Mouse (Mus musculus): ENCODE results near the gene Mtfr2. TPM values are rescaled to one million over a fixed set of nuclear protein-coding genes. Genes with fewer than 3 reads are reported as not detected.

Gene Mtfr2
- 3.1 and 4.2 TPM in 2 replicates for polyA plus RNA-seq (2012; rRNA removed)

GRCm38 (mm10) chr10:20347285-20348214 is at the start of gene Mtfr2:
Gene Mtfr2, plus strand, starts transcription at chr10:20347770.
- TF ChIP-seq POLR2A (IDR thresholded peaks at IDR 0.05; ENCODE audit: borderline replicate concordance, extremely low read depth, insufficient read depth, insufficient read length, poor library complexity, severe bottlenecking) (no peak), CTCF (IDR thresholded peaks at IDR 0.05; ENCODE audit: borderline replicate concordance, extremely low read depth, insufficient read depth, insufficient read length) (no peak)
- peak; percentile 97 for DNase-seq (ENCODE audit: low read depth)

DNA sequence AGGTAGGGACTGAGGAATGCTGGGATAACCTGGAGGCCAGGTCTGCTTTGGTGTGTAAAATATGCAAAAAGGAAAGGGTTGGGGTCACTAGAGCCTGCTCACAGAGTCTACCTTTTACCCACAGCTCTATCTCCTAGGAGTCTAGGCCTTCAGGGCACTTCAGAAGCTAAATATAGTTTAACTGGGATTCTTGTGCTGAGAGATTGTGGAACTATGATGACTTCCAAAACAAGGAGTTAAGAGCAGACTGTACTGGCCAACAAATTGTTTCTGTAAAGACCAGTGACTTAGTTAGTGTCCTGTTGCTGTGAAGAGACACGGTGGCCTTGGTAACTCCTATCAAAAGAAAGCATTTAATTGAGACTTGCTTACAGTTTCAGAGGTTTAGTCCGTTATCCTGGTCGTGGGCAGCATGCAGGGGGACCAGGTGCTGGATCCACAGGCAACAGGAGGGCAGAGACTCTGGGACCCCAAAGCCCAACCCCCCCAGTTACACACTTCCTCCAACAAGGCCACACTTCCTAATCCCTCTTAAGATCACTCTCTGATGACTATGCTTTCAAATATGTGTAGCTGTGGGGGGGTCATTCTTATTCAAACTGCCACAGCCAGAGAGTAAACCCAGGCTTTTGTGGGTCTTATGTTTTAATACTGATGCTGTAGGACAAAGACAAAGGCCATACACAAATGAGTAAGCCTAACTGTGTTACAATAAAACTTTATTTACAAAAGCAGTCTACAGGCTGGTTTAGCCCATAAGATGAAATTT is 49.2 kb upstream of the Mtfr2 start:
- DNase-seq (ENCODE audit: low read depth), result no peak
- no peak for TF ChIP-seq CTCF (IDR thresholded peaks at IDR 0.05; ENCODE audit: borderline replicate concordance, extremely low read depth, insufficient read depth, insufficient read length)
- no peak for TF ChIP-seq POLR2A (IDR thresholded peaks at IDR 0.05; ENCODE audit: borderline replicate concordance, extremely low read depth, insufficient read depth, insufficient read length, poor library complexity, severe bottlenecking)

GRCm38 (mm10) chr10:20299114-20299513 is 48.5 kb upstream of the Mtfr2 start:
- no peak for DNase-seq (ENCODE audit: low read depth)
- no peak for TF ChIP-seq POLR2A (IDR thresholded peaks at IDR 0.05; ENCODE audit: borderline replicate concordance, extremely low read depth, insufficient read depth, insufficient read length, poor library complexity, severe bottlenecking)
- TF ChIP-seq CTCF (IDR thresholded peaks at IDR 0.05; ENCODE audit: borderline replicate concordance, extremely low read depth, insufficient read depth, insufficient read length), result no peak

DNA sequence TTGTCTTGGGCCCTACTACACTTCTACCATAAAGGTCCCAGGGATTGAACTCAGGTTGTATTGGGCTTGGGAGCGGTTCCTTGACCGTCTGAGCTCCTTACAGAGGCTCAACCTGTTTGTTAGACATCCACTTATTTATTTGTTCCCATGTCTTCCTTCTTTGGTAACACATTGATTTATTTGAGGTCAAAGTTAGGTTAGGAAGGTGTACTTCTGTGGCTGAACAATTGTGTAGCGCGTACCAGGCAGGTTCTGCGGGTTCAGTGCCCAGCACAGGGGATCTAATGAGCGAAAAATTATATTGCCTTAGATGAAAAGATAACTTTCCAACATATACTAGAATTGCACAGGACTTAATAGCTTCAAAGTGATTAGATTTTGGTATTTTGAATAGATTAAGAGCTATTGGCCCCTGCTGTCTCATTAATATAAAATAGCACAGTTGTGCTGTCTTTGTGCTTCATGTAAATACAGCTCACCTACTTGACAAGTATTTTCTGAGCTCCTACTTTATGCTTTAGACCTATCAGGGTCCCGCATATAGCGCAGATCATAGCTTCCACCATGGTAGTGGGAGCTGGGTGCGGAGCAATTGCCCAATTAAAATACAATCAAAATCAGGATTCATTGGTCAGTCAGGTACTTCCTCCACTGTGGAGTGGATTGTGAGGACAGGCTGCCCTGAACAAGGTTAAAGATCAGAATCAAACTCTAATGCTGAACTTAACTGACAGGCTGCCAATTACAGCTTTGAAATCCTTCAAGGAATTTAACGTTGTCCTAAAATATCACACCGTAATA is 36.4 kb upstream of the Mtfr2 start:
- peak; percentile 3 for DNase-seq (ENCODE audit: low read depth)
- TF ChIP-seq CTCF (IDR thresholded peaks at IDR 0.05; ENCODE audit: borderline replicate concordance, extremely low read depth, insufficient read depth, insufficient read length) (no peak), POLR2A (IDR thresholded peaks at IDR 0.05; ENCODE audit: borderline replicate concordance, extremely low read depth, insufficient read depth, insufficient read length, poor library complexity, severe bottlenecking) (no peak)

GRCm38 (mm10) chr10:20311918-20312735 is 35.4 kb upstream of the Mtfr2 start, which contains the start of gene Bclaf1:
Gene Bclaf1, plus strand, starts transcription at chr10:20312469.
- peak; percentile 100 for DNase-seq (ENCODE audit: low read depth)
- TF ChIP-seq CTCF (IDR thresholded peaks at IDR 0.05; ENCODE audit: borderline replicate concordance, extremely low read depth, insufficient read depth, insufficient read length), result no peak
- peak; percentile 69; the same call in 1 of the 2 replicates for TF ChIP-seq POLR2A (IDR thresholded peaks at IDR 0.05; ENCODE audit: borderline replicate concordance, extremely low read depth, insufficient read depth, insufficient read length, poor library complexity, severe bottlenecking)

DNA sequence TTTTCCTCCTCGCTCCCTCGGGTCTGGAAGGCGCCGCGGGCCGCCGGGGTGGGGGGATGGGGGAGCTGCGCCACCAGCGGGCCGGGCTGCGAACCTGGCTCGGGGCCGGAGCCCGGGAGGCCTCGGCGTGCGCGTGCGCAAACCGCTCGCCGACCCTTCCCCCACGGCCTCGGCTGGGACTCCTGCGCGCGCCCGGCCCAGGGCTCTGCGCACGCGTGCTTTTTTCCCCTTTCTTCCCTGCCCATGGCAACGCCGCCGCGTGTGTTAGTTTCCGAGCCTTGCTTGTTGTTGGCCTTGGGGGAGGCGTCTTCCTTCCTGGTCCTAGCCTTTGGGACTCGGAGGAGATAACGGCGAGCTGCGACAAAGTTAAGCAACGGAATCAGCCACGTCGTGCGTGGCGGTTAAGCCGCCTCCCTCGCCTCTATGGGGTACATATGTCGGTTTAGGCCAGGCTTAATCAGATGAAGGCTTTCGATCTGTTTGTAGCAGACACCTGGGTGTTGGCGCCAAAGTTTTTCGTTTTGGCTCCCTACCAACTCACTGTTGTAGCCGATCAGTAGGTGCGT is 34.8 kb upstream of the Mtfr2 start:
- DNase-seq (ENCODE audit: low read depth), result peak; percentile 95
- no peak; the same call in 1 of the 2 replicates for TF ChIP-seq POLR2A (IDR thresholded peaks at IDR 0.05; ENCODE audit: borderline replicate concordance, extremely low read depth, insufficient read depth, insufficient read length, poor library complexity, severe bottlenecking)
- TF ChIP-seq CTCF (IDR thresholded peaks at IDR 0.05; ENCODE audit: borderline replicate concordance, extremely low read depth, insufficient read depth, insufficient read length), result no peak

- TF ChIP-seq POLR2A (IDR thresholded peaks at IDR 0.05; ENCODE audit: borderline replicate concordance, extremely low read depth, insufficient read depth, insufficient read length, poor library complexity, severe bottlenecking) (no peak), CTCF (IDR thresholded peaks at IDR 0.05; ENCODE audit: borderline replicate concordance, extremely low read depth, insufficient read depth, insufficient read length) (no peak)
- DNase-seq (ENCODE audit: low read depth), result no peak
Observed at GRCm38 (mm10) chr10:20313447-20313846, 34.1 kb upstream of the Mtfr2 start.

- DNase-seq (ENCODE audit: low read depth), result no peak
- TF ChIP-seq POLR2A (IDR thresholded peaks at IDR 0.05; ENCODE audit: borderline replicate concordance, extremely low read depth, insufficient read depth, insufficient read length, poor library complexity, severe bottlenecking), result no peak
- no peak for TF ChIP-seq CTCF (IDR thresholded peaks at IDR 0.05; ENCODE audit: borderline replicate concordance, extremely low read depth, insufficient read depth, insufficient read length)
Observed at GRCm38 (mm10) chr10:20313941-20314340, 33.6 kb upstream of the Mtfr2 start.

DNA sequence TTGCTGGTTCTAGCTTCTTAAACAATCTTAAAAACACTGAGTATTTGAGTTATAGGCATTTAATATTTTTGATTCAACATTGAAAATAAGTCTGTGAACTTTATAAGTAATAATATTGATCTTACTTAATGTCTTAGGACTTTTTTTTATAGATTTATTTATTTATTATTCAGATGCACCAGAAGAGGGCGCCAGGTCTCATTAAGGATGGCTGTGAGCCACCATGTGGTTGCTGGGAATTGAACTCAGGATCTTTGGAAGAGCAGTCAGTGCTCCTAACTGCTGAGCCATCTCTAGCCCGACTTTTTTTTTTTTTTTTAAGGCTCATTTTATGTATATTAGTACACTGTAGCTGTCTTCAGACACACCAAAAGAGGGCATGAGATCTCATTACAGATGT is 32.8 kb upstream of the Mtfr2 start:
- TF ChIP-seq CTCF (IDR thresholded peaks at IDR 0.05; ENCODE audit: borderline replicate concordance, extremely low read depth, insufficient read depth, insufficient read length) (no peak), POLR2A (IDR thresholded peaks at IDR 0.05; ENCODE audit: borderline replicate concordance, extremely low read depth, insufficient read depth, insufficient read length, poor library complexity, severe bottlenecking) (no peak)
- peak; percentile 12 for DNase-seq (ENCODE audit: low read depth)

DNA sequence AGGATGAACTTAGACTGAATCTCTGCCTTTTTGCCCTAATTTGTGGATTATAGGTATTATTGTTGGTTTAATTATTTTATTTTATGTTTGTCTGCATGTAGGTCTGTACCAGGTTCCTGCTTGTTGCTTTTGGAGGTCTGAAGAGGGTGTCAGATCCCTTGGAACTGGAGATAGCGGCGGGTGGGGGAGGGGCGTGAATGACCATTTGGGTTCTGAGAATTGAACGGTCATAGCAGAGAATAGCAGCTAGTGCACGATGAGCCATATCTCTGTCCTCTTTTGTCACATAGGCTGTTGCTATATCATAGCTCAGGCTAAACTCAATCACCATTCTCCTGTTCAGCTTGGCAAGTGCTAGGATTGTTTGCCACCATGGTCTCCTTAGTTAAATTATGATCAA is 30.1 kb upstream of the Mtfr2 start:
- TF ChIP-seq POLR2A (IDR thresholded peaks at IDR 0.05; ENCODE audit: borderline replicate concordance, extremely low read depth, insufficient read depth, insufficient read length, poor library complexity, severe bottlenecking) (no peak), CTCF (IDR thresholded peaks at IDR 0.05; ENCODE audit: borderline replicate concordance, extremely low read depth, insufficient read depth, insufficient read length) (no peak)
- no peak for DNase-seq (ENCODE audit: low read depth)
